Mouse (Mus musculus) hindbrain, embryonic 11.5 days (tissue): Measurements from ENCODE around the gene Gm20388. TPM values are rescaled to one million over a fixed set of nuclear protein-coding genes. Genes with fewer than 3 reads are reported as not detected.

Source experiments
- ATAC-seq: fragments of 200-750 bp; cut with Nextera tagmentation; 2 replicates; pipeline ENCODE4 v1.8.0; 2017; ENCODE audit warnings: mild to moderate bottlenecking, moderate TSS enrichment, moderate library complexity; ENCODE audit not compliant: low FRiP score
- DNase-seq: peaks from one replicate; pipeline ENCODE4 v3.0.0-alpha.2; 2015; ENCODE audit warnings: low spot score
- H3K27ac ChIP-seq: fragments of 300-500 bp; sonication (generic); 2 replicates; pipeline ENCODE4 v1.5.1; 2014; ENCODE audit warnings: mild to moderate bottlenecking, low read depth, low read length
- H3K27me3 ChIP-seq: fragments of 300-500 bp; sonication (generic); 2 replicates; pipeline ENCODE4 v1.6.1; 2014; ENCODE audit warnings: mild to moderate bottlenecking, low read length, moderate library complexity, mixed read lengths; ENCODE audit not compliant: control insufficient read depth, insufficient read depth
- H3K36me3 ChIP-seq: fragments of 300-500 bp; sonication (generic); 2 replicates; pipeline ENCODE4 v1.6.1; 2014; ENCODE audit warnings: mild to moderate bottlenecking, low read length, moderate library complexity, mixed read lengths; ENCODE audit not compliant: control insufficient read depth, insufficient read depth
- H3K4me1 ChIP-seq: fragments of 300-500 bp; sonication (generic); replicated peaks from 2 replicates; pipeline ENCODE4 v1.6.1; 2014; ENCODE audit warnings: low read length, mixed read lengths; ENCODE audit not compliant: control insufficient read depth, insufficient read depth
- H3K4me2 ChIP-seq: fragments of 300-500 bp; sonication (generic); replicated peaks from 2 replicates; pipeline ENCODE4 v1.6.1; 2014; ENCODE audit warnings: mild to moderate bottlenecking, low read depth, low read length
- H3K4me3 ChIP-seq: fragments of 300-500 bp; sonication (generic); 2 replicates; pipeline ENCODE4 v1.5.1; 2014; ENCODE audit warnings: low read depth, low read length
- H3K9ac ChIP-seq: fragments of 300-500 bp; sonication (generic); 2 replicates; pipeline ENCODE4 v1.6.1; 2014; ENCODE audit warnings: low read depth, low read length
- H3K9me3 ChIP-seq: fragments of 300-500 bp; sonication (generic); 2 replicates; pipeline ENCODE4 v1.6.1; 2016; ENCODE audit warnings: low read length; ENCODE audit not compliant: control insufficient read depth
- WGBS: fragments of 180-500 bp; shearing (Covaris S2); extraction: QIAGEN DNeasy Blood & Tissue Kit; methylation state at CpG from one replicate; pipeline ENCODE4 v1.1.7; 2014; 5-methylcytosine and 5-hydroxymethylcytosine counted together
- polyA plus RNA-seq: library from polyadenylated mRNA; unstranded; fragments of >200 nt; fragmentation: Nextera tagmentation; extraction: Ambion mirVana; gene quantifications from 2 replicates; pipeline ENCODE4 v1.2.1, GENCODE M21; 2014

The Gm20388 gene
- polyA plus RNA-seq, 1 experiment from 2014 or later, result 11.8 TPM

DNA sequence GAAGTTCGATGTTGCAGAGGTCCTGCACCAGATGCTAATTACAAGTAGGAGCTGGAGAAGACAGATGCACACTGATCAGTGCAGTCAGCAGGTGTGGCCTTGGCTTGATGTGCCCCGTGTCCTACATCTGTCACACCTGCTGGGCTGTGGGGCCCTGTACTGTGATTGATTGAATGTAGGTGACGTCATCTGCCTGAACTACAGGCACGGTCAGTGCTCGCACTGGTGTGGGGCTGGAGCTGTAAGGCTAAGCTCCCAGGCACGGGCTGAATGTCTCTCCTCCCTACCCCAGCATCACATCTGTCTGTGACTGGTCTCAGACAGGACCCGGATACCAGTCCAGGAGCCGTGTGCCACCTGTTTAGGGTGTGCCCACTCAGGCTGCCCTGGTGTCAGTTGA lies 3870.6 kb downstream of the Gm20388 start:
- H3K27me3 ChIP-seq, result no peaks in the 10 kb centered on the region
- 61% methylated on average over 8 of the region's 8 CpGs for WGBS
- H3K9me3 ChIP-seq, result no peaks in the 10 kb centered on the region
- H3K4me3 ChIP-seq, result no peak overlapping the region
- ATAC-seq (no peak), DNase-seq (no peak)
- H3K27ac ChIP-seq, result no peak overlapping the region
- no peak overlapping the region for H3K9ac ChIP-seq
- H3K36me3 ChIP-seq, result no peaks in the 10 kb centered on the region
- no peaks in the 10 kb centered on the region for H3K4me1 ChIP-seq
- H3K4me2 ChIP-seq, result no peak overlapping the region

DNA sequence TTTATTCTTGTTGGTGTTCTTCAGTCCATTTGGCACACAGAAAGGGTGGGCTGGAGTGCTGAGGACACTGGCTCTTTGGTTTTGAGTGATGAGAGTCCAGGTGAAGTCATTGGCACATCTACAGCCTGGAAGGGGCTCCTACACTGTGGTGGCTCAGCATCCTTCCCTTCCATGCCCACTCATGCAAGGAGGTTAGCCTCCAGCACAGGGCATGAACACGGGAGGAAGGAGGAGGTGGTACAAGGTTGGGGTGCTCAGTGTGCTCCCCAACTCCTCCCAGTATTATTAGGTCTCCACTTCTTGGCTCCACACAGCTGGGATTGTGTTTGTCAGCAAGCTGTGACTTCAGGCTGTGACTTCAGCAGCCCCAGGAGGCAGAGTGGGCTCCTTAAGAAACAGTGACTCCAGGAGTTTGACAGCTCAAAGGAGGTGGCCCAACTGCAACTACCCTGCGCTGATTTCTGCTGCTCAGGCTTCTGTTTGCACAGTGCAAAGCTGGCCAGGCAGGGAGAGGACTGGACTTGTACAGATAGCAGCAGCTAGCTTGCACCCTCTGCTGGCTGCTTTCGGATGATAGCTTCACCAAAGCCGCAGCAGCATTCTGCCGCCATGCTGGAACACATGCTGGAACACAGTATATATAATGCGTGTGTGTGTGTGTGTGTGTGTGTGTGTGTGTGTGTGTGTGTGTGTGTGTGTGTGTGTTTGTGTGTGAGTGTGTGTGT lies 3873.0 kb downstream of the Gm20388 start:
- WGBS, result 11% methylated on average over 6 of the region's 6 CpGs
- peak; percentile 87 for DNase-seq

DNA sequence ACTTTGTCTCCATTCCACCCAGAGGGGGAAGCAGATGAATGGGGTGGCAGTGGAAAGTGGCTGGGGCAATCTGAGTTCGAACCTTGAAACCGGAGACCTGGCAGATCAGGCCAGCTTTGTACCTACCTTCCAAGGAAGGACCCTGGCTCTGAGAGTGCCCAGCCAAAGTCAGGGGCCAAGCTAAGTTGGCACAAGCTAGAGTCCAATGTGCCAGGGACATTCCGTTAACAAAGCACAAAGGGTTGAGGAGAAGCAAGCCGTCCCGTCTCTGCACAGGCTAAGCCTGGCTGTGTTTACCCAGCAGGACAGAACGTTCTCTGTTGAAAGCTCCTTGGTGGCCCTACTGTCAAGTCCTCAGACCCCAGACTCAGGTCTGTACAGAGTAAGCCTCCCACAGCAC lies 3875.5 kb downstream of the Gm20388 start:
- DNase-seq (no peak), ATAC-seq (no peak)
- H3K4me3 ChIP-seq, result no peak overlapping the region
- H3K36me3 ChIP-seq, result no peaks in the 10 kb centered on the region
- H3K4me1 ChIP-seq, result no peaks in the 10 kb centered on the region
- no peak overlapping the region for H3K4me2 ChIP-seq
- no peak overlapping the region for H3K27ac ChIP-seq
- 83% methylated on average over 6 of the region's 6 CpGs for WGBS
- H3K9ac ChIP-seq, result no peak overlapping the region
- no peaks in the 10 kb centered on the region for H3K9me3 ChIP-seq
- no peaks in the 10 kb centered on the region for H3K27me3 ChIP-seq

More for the DNA sequence above, 3873.0 kb downstream of the Gm20388 start:
- Histone ChIP-seq H3K9ac (no peak overlapping the region), H3K27me3 (no peaks in the 10 kb centered on the region), H3K9me3 (no peaks in the 10 kb centered on the region), H3K4me1 (no peaks in the 10 kb centered on the region), H3K27ac (no peak overlapping the region), H3K4me2 (no peak overlapping the region), H3K4me3 (no peak overlapping the region), H3K36me3 (no peaks in the 10 kb centered on the region)
- ATAC-seq, result peak; percentile 53

DNA sequence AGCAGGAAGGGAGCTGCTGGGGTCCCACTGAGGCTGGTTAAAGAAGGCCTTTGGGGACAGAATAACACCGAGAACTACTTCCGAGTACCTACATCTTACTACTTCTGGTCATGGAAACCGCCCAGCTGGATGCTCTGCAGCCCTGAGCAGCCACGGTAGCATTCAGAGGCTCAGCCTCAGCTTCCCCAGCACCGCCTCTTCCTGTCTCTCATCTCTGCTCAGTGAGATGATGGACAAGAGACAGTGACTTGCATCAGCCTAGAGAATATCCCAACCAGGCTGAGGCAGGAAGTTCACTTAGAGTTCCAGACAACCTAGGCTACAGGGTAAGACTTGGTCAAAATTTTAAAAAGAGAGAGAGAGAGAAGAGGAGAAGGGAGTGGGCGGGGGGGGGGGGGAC lies 3876.0 kb downstream of the Gm20388 start:
- no peak for ATAC-seq
- no peak overlapping the region for H3K9ac ChIP-seq
- WGBS, result 73% methylated on average over 6 of the region's 6 CpGs

DNA sequence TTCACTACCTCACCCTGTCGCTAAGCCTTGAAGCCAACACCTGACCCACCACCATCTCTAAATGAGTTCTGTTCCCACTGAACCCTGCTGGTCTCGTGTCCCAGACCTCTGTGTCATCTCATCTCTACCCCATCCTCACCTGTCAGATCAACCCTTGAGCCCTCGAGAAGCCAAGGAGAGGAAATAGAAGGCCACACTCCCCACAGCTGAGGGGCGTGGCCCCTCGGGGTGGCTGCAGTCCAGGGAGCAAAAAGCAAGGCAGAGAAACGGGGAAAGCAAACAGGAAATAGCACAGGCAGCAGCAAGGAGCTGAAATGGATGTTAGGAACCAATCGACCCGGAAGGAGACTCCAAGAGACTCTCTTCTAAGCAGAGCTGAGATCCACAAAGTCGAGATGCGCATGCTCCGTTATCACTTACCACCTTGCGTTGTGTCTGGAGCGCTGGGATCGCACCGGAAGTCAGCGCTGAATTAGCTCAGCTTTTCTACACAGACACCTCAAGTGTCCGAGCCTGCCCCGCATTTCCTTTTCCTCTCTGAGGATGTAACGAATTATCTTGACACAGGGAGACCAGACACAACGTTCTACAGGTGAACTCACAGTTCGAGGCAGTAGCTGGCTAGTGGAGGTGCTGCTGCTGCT lies 3876.7 kb downstream of the Gm20388 start:
- no peak overlapping the region for H3K27ac ChIP-seq
- H3K27me3 ChIP-seq, result no peaks in the 10 kb centered on the region
- no peaks in the 10 kb centered on the region for H3K36me3 ChIP-seq
- H3K9ac ChIP-seq, result no peak overlapping the region
- no peaks in the 10 kb centered on the region for H3K9me3 ChIP-seq
- ATAC-seq (no peak), DNase-seq (no peak)
- peaks cover 7% of the 10 kb centered on the region; the same call in 1 of the 2 replicates for H3K4me1 ChIP-seq
- WGBS, result 67% methylated on average over 21 of the region's 21 CpGs
- H3K4me2 ChIP-seq, result no peak overlapping the region
- H3K4me3 ChIP-seq, result no peak overlapping the region

More for the DNA sequence above, 3876.0 kb downstream of the Gm20388 start:
- H3K36me3 ChIP-seq, result no peaks in the 10 kb centered on the region
- no peaks in the 10 kb centered on the region for H3K9me3 ChIP-seq
- no peak for DNase-seq
- peaks cover 4% of the 10 kb centered on the region; the same call in 1 of the 2 replicates for H3K4me1 ChIP-seq
- no peak overlapping the region for H3K27ac ChIP-seq
- H3K4me3 ChIP-seq, result no peak overlapping the region
- H3K27me3 ChIP-seq, result no peaks in the 10 kb centered on the region
- no peak overlapping the region for H3K4me2 ChIP-seq

DNA sequence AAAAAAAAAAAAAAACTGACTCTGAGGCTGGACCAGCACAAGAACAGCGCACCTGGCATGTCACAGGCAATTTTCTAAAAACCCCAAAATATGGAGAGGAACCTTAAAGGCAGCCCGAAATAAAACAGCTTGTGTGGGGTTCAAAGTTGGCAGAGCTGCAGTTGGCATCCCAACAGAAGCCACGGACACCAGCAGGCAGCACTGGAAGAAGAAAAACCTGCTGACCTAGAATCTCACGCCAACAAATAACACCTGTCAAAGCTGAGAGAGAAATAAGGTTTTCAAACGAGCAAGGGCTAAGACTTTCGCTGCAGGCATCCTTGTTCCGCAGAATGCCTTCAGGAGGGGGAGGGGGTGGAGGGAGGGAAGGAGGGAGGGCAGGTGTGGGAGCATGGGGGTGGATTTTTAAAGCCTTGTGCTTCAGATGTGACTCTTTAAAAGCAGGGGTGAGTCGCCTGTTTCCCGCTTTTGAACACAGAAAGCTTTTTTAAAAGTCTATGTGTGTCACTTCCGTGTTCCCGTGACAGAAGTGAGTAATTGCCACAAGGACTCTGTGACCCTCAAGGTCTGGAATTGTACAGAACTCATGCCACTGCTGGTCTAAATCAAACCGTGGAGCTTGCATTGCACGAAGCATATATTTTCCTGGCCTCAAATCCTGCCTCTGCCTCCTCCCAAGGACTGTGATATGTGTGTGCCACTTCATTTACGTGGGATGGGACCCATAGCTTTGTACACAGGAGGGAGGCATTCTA lies 3878.0 kb downstream of the Gm20388 start:
- peaks cover 7% of the 10 kb centered on the region; the same call in 1 of the 2 replicates for H3K4me1 ChIP-seq
- H3K4me2 ChIP-seq, result no peak overlapping the region
- DNase-seq (no peak), ATAC-seq (no peak)
- no peak overlapping the region for H3K27ac ChIP-seq
- WGBS, result 56% methylated on average over 14 of the region's 14 CpGs
- H3K36me3 ChIP-seq, result no peaks in the 10 kb centered on the region
- no peaks in the 10 kb centered on the region for H3K9me3 ChIP-seq
- no peaks in the 10 kb centered on the region for H3K27me3 ChIP-seq
- H3K4me3 ChIP-seq, result no peak overlapping the region
- H3K9ac ChIP-seq, result no peak overlapping the region

DNA sequence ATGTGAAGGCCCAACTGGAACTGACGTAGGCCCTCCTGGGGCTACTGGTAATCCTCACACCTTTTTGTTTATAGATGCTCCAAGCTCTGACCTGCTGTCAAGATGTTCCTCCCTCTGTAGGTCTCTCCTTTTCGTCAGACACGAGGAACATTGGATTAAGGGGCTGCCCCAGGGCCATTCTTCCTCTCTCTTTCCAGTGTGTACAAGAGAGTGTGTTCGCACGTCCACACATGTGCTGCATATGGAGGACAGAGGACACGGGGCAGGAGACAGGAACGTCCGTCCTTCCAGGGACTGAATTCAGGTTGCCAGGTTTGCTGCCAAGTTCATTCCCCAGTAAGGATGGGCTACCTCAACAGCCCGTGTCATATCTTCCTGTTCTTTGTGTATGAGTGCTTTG lies 3878.8 kb downstream of the Gm20388 start:
- H3K4me2 ChIP-seq, result no peak overlapping the region
- DNase-seq, result no peak
- H3K4me3 ChIP-seq, result no peak overlapping the region
- H3K36me3 ChIP-seq, result no peaks in the 10 kb centered on the region
- no peaks in the 10 kb centered on the region for H3K27me3 ChIP-seq
- no peak overlapping the region for H3K9ac ChIP-seq
- no peak overlapping the region for H3K27ac ChIP-seq
- peaks cover 7% of the 10 kb centered on the region; the same call in 1 of the 2 replicates for H3K4me1 ChIP-seq
- H3K9me3 ChIP-seq, result no peaks in the 10 kb centered on the region
- ATAC-seq, result no peak
- WGBS, result 77% methylated on average over 9 of the region's 9 CpGs

DNA sequence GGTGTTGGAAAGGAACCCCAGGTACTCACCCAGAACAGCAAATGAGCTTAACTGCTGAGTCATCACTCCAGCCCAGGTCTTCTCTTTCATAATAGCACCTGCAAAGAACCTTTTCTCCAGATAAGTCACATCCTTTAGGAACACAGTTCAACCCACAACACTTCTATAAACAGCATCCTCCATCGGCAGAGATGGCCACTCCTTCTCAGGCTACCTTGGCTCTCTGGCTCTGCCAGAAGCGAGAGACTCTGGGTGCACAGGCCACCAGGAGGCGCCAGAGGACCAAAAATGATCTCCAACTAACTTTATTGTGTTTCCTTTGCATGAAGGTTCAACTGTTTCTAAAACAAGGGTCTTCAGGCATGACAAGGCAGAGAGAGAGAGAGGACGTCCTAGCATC lies 3879.3 kb downstream of the Gm20388 start:
- Histone ChIP-seq H3K27me3 (no peaks in the 10 kb centered on the region), H3K36me3 (no peaks in the 10 kb centered on the region), H3K9me3 (no peaks in the 10 kb centered on the region), H3K27ac (peak overlapping the region; percentile 89; the same call in 1 of the 2 replicates), H3K4me1 (peaks cover 7% of the 10 kb centered on the region; the same call in 1 of the 2 replicates), H3K4me3 (no peak overlapping the region), H3K9ac (no peak overlapping the region), H3K4me2 (no peak overlapping the region)
- peak; percentile 41; the same call in 1 of the 2 replicates for ATAC-seq
- 0% methylated on average over 4 of the region's 4 CpGs for WGBS
- peak; percentile 95 for DNase-seq
